In the genomic region with DNA sequence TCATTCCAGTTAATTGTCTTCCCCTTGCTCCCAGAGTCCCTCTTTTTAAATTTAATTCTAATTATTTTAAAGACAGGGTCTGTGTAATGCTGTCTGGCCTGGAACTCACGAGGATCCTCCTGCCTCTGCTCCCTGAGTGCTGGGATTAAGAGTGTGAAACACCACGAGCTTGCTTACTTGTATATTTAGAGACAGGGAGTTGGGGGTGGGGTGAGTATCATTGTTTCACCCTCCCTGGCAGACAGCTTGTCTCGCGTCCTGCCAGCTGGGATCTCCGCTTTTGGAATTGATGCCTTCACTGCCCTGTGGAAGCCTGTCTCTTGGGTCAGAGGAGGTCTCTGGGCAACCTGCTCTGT, we compare ENCODE assay signal across 8 mouse cellular contexts. TPM values are rescaled to one million over a fixed set of nuclear protein-coding genes. Genes with fewer than 3 reads are reported as not detected.
DNase-seq lines count a peak whose midpoint lies in the region; ATAC-seq and TF ChIP-seq lines count a peak whose summit lies in the region.

No protein-coding gene starts in this region.

- peaks cover 22% of the 10 kb centered on the region for H3K36me3 ChIP-seq in heart, embryonic 14.5 days (ENCODE audit: control insufficient read depth, insufficient read depth, low read length)
- peaks cover 17% of the 10 kb centered on the region for H3K36me3 ChIP-seq in ES-Bruce4 (ENCODE audit: control insufficient read depth, insufficient read depth, low read length, poor library complexity, severe bottlenecking)
- H3K36me3 ChIP-seq in embryonic facial prominence, embryonic 10.5 days (replicated peaks): peaks cover 24% of the 10 kb centered on the region
- no peaks in the 10 kb centered on the region for H3K36me3 ChIP-seq in hindbrain, embryonic 16.5 days (ENCODE audit: control insufficient read depth, insufficient read depth, low read length)

- WGBS in heart, embryonic 14.5 days: 25% methylated on average over 5 of the region's 5 CpGs
- 40% methylated on average over 5 of the region's 5 CpGs for WGBS in embryonic facial prominence, embryonic 10.5 days
- WGBS in hindbrain, embryonic 16.5 days: 41% methylated on average over 5 of the region's 5 CpGs

- peak overlapping the region; percentile 79 to 89 for H3K4me3 ChIP-seq in heart, embryonic 14.5 days (ENCODE audit: control insufficient read depth in 1 of 2, insufficient read depth in 1 of 2, low read depth in 1 of 2, low read length in 2 of 2)
- H3K4me3 ChIP-seq in ES-Bruce4 (ENCODE audit: low read depth, low read length): peak overlapping the region; percentile 38
- H3K4me3 ChIP-seq in embryonic facial prominence, embryonic 10.5 days: peak overlapping the region; percentile 94
- H3K4me3 ChIP-seq in hindbrain, embryonic 16.5 days (ENCODE audit: low read length): peak overlapping the region; percentile 95

- no peaks in the 10 kb centered on the region for H3K27me3 ChIP-seq in heart, embryonic 14.5 days (ENCODE audit: control insufficient read depth, insufficient read depth, low read length)
- no peaks in the 10 kb centered on the region for H3K27me3 ChIP-seq in ES-Bruce4 (ENCODE audit: control insufficient read depth, insufficient read depth, low read length, poor library complexity, severe bottlenecking)
- no peaks in the 10 kb centered on the region for H3K27me3 ChIP-seq in embryonic facial prominence, embryonic 10.5 days (replicated peaks; ENCODE audit: low read depth, poor library complexity, severe bottlenecking)
- H3K27me3 ChIP-seq in hindbrain, embryonic 16.5 days (replicated peaks; ENCODE audit: control insufficient read depth, insufficient read depth, low read length): no peaks in the 10 kb centered on the region

- no peak for ATAC-seq in heart, embryonic 14.5 days (ENCODE audit: insufficient number of reproducible peaks, insufficient read depth, low FRiP score, low read depth)
- ATAC-seq in hindbrain, embryonic 16.5 days: peak; percentile 31
- ATAC-seq in megakaryocyte, adult 5-6 weeks (ENCODE audit: poor library complexity, severe bottlenecking): peak; percentile 17
- ATAC-seq in inflammation-experienced regulatory T-cells, adult 6 months: no peak

- no peak for TF ChIP-seq CTCF in ES-Bruce4 (IDR thresholded peaks at IDR 0.05; ENCODE audit: low read depth, low read length)

- H3K27ac ChIP-seq in heart, embryonic 14.5 days (replicated peaks in 1 of 2; ENCODE audit: control insufficient read depth in 1 of 2, insufficient read depth in 1 of 2, low read depth in 2 of 2, low read length in 2 of 2): peak overlapping the region; percentile 9 to 39; a peak in 2 of 4 replicates
- H3K27ac ChIP-seq in ES-Bruce4 (ENCODE audit: insufficient read depth, low read length): peak overlapping the region; percentile 22; the same call in 1 of the 2 replicates
- H3K27ac ChIP-seq in embryonic facial prominence, embryonic 10.5 days (replicated peaks): peak overlapping the region; percentile 98
- H3K27ac ChIP-seq in hindbrain, embryonic 16.5 days (ENCODE audit: low read depth, low read length): peak overlapping the region; percentile 48; the same call in 1 of the 2 replicates

- H3K9me3 ChIP-seq in heart, embryonic 14.5 days (ENCODE audit: control insufficient read depth, low read length): no peaks in the 10 kb centered on the region
- no peaks in the 10 kb centered on the region for H3K9me3 ChIP-seq in ES-Bruce4 (replicated peaks; ENCODE audit: control insufficient read depth, insufficient read depth, low read length, poor library complexity, severe bottlenecking)
- H3K9me3 ChIP-seq in embryonic facial prominence, embryonic 10.5 days: no peaks in the 10 kb centered on the region
- H3K9me3 ChIP-seq in hindbrain, embryonic 16.5 days (ENCODE audit: control insufficient read depth, low read length): no peaks in the 10 kb centered on the region

- TF ChIP-seq POLR2A in ES-Bruce4 (IDR thresholded peaks at IDR 0.05; ENCODE audit: insufficient read depth, low read length): no peak

- H3K4me2 ChIP-seq in heart, embryonic 14.5 days (ENCODE audit: low read length): peak overlapping the region; percentile 77
- H3K4me2 ChIP-seq in hindbrain, embryonic 16.5 days (ENCODE audit: low read length): peak overlapping the region; percentile 74

- no peak for TF ChIP-seq EP300 in ES-Bruce4 (IDR thresholded peaks at IDR 0.05; ENCODE audit: insufficient read depth, low read depth, low read length)

- H3K4me1 ChIP-seq in heart, embryonic 14.5 days (ENCODE audit: control insufficient read depth in 2 of 2, insufficient read depth in 2 of 2, low read length in 2 of 2): no peaks in the 10 kb centered on the region; a peak in 1 of 4 replicates
- no peaks in the 10 kb centered on the region for H3K4me1 ChIP-seq in ES-Bruce4 (ENCODE audit: control insufficient read depth, insufficient read depth, low read length)
- peaks cover 13% of the 10 kb centered on the region; the same call in 1 of the 2 replicates for H3K4me1 ChIP-seq in embryonic facial prominence, embryonic 10.5 days
- peaks cover 2% of the 10 kb centered on the region; the same call in 1 of the 2 replicates for H3K4me1 ChIP-seq in hindbrain, embryonic 16.5 days (ENCODE audit: control insufficient read depth, insufficient read depth, low read depth, low read length)

- no peak overlapping the region for H3K9ac ChIP-seq in heart, embryonic 14.5 days (ENCODE audit: low read length)
- peak overlapping the region; percentile 19; the same call in 1 of the 2 replicates for H3K9ac ChIP-seq in ES-Bruce4 (ENCODE audit: low read depth, poor library complexity, severe bottlenecking)
- H3K9ac ChIP-seq in hindbrain, embryonic 16.5 days (ENCODE audit: low read depth, low read length): no peak overlapping the region

- no peak for DNase-seq in heart, adult 9 months (ENCODE audit: low spot score in 2 of 2)
- no peak for DNase-seq in embryonic facial prominence, embryonic 10.5 days (ENCODE audit: low spot score)
- no peak for DNase-seq in layer of hippocampus, postnatal 10 days (ENCODE audit: low spot score in 2 of 2)

RNA-seq across cellular contexts. Expression of gene Dars, which starts 0.3 kb away (rescaled TPM):
- polyA plus RNA-seq in heart, embryonic 14.5 days (2014; fragmentation: Nextera tagmentation; extraction: Ambion mirVana): 47.3 and 58.1 TPM in 2 replicates
- 185 and 191 TPM in 2 replicates for polyA plus RNA-seq in ES-Bruce4 (2011; ENCODE audit: insufficient read depth, insufficient read length, low read depth, missing spikeins)
- 168 and 182 TPM in 2 replicates for polyA plus RNA-seq in embryonic facial prominence, embryonic 10.5 days (2016; fragmentation: Nextera tagmentation; extraction: Ambion mirVana)
- 140 and 141 TPM in 2 replicates for polyA plus RNA-seq in hindbrain, embryonic 16.5 days (2015; fragmentation: Nextera tagmentation; extraction: Ambion mirVana)
- total RNA-seq in megakaryocyte, adult 5-6 weeks (2015): 101 and 106 TPM in 2 replicates
- total RNA-seq in megakaryocyte, adult 5-6 weeks (2017): 149 and 150 TPM in 2 replicates
- 100 to 1,000 TPM; 149 to 161 (median 153) TPM for polyA plus RNA-seq in inflammation-experienced regulatory T-cells, adult 6 months (2017; shearing (Covaris generic))
- 10 to 100 TPM; 70.2 to 77.2 TPM for total RNA-seq in layer of hippocampus, postnatal 10 days (2021)

RNA-seq across cellular contexts. Expression of gene Mcm6, which starts 58.0 kb away (rescaled TPM):
- 138 and 155 TPM in 2 replicates for polyA plus RNA-seq in heart, embryonic 14.5 days (2014; fragmentation: Nextera tagmentation; extraction: Ambion mirVana)
- 206 and 215 TPM in 2 replicates for polyA plus RNA-seq in ES-Bruce4 (2011; ENCODE audit: insufficient read depth, insufficient read length, low read depth, missing spikeins)
- 308 and 329 TPM in 2 replicates for polyA plus RNA-seq in embryonic facial prominence, embryonic 10.5 days (2016; fragmentation: Nextera tagmentation; extraction: Ambion mirVana)
- 67.0 and 76.0 TPM in 2 replicates for polyA plus RNA-seq in hindbrain, embryonic 16.5 days (2015; fragmentation: Nextera tagmentation; extraction: Ambion mirVana)
- total RNA-seq in megakaryocyte, adult 5-6 weeks (2015): 143 and 147 TPM in 2 replicates
- total RNA-seq in megakaryocyte, adult 5-6 weeks (2017): 205 and 215 TPM in 2 replicates
- 100 to 1,000 TPM in 2 of 3 experiments, 10 to 100 TPM in 1; 93.0 to 227 (median 108) TPM for polyA plus RNA-seq in inflammation-experienced regulatory T-cells, adult 6 months (2017; shearing (Covaris generic))
- 10 to 100 TPM; 18.6 to 20.6 TPM for total RNA-seq in layer of hippocampus, postnatal 10 days (2021)

Comparison
In these comparisons a context has a peak if more than half of its experiments do, and no peak if none do; other contexts are left out.
1. ATAC-seq: peak in hindbrain, embryonic 16.5 days (single experiment) and megakaryocyte, adult 5-6 weeks (single experiment); none in heart, embryonic 14.5 days (single experiment) and inflammation-experienced regulatory T-cells, adult 6 months (single experiment).
2. H3K27ac ChIP-seq: peak in every context shown above with its lines; median percentile 98 in embryonic facial prominence, embryonic 10.5 days; 48 in hindbrain, embryonic 16.5 days; 24 in heart, embryonic 14.5 days; 22 in ES-Bruce4.
3. H3K4me3 ChIP-seq: peak in every context shown above with its lines; median percentile 95 in hindbrain, embryonic 16.5 days; 94 in embryonic facial prominence, embryonic 10.5 days; 84 in heart, embryonic 14.5 days; 38 in ES-Bruce4.